Mouse (Mus musculus) hindbrain, postnatal 0 days (tissue): Measurements from ENCODE around the gene Uap1. TPM values are rescaled to one million over a fixed set of nuclear protein-coding genes. Genes with fewer than 3 reads are reported as not detected.

Source experiments
- ATAC-seq: fragments of 200-750 bp; cut with Nextera tagmentation; 2 replicates; pipeline ENCODE4 v1.8.0; 2017; ENCODE audit warnings: mild to moderate bottlenecking, moderate TSS enrichment, moderate library complexity
- DNase-seq: peaks from one replicate; pipeline ENCODE4 v3.0.0-alpha.2; 2015; ENCODE audit warnings: low spot score
- H3K27ac ChIP-seq: fragments of 300-500 bp; sonication (generic); 2 replicates; pipeline ENCODE4 v1.5.1; 2014; ENCODE audit warnings: mild to moderate bottlenecking
- H3K27me3 ChIP-seq: fragments of 300-500 bp; sonication (generic); 2 replicates; pipeline ENCODE4 v1.6.1; 2014; ENCODE audit warnings: low read length, mixed read lengths; ENCODE audit not compliant: insufficient read depth
- H3K36me3 ChIP-seq: fragments of 300-500 bp; sonication (generic); 2 replicates; pipeline ENCODE4 v1.6.1; 2014; ENCODE audit warnings: low read length, mixed read lengths; ENCODE audit not compliant: insufficient read depth
- H3K4me1 ChIP-seq: fragments of 300-500 bp; sonication (generic); 2 replicates; pipeline ENCODE4 v1.6.1; 2014; ENCODE audit warnings: antibody characterized with exemption, low read length, mixed read lengths; ENCODE audit not compliant: insufficient read depth
- H3K4me2 ChIP-seq: fragments of 300-500 bp; sonication (generic); 2 replicates; pipeline ENCODE4 v1.6.1; 2014; ENCODE audit warnings: low read depth, mild to moderate bottlenecking, low read length, moderate library complexity, mixed read lengths
- H3K4me3 ChIP-seq: fragments of 300-500 bp; sonication (generic); 2 replicates; pipeline ENCODE4 v1.5.1; 2014; ENCODE audit warnings: low read length
- H3K9ac ChIP-seq: fragments of 300-500 bp; sonication (generic); replicated peaks from 2 replicates; pipeline ENCODE4 v1.6.1; 2014; ENCODE audit warnings: mild to moderate bottlenecking, low read length, moderate library complexity, mixed read lengths
- H3K9me3 ChIP-seq: fragments of 300-500 bp; sonication (generic); 2 replicates; pipeline ENCODE4 v1.6.1; 2016; ENCODE audit warnings: low read length, mixed read lengths
- CTCF ChIP-seq: IDR thresholded peaks from 2 replicates; pipeline ENCODE4 v1.5.1; 2016; ENCODE audit warnings: antibody characterized with exemption, control low read depth, low read depth
- WGBS: fragments of 180-500 bp; shearing (Covaris S2); extraction: QIAGEN DNeasy Blood & Tissue Kit; methylation state at CpG from one replicate; pipeline ENCODE4 v1.1.7; 2014; 5-methylcytosine and 5-hydroxymethylcytosine counted together
- polyA plus RNA-seq: library from polyadenylated mRNA; unstranded; fragments of >200 nt; fragmentation: Nextera tagmentation; extraction: Ambion mirVana; gene quantifications from 2 replicates; pipeline ENCODE4 v1.2.1, GENCODE M21; 2015
- total RNA-seq: library from RNA; depleted of rRNA; stranded (reverse); fragments of >200 nt; gene quantifications from 2 replicates; pipeline ENCODE4 v1.2.3, GENCODE M21; 2014

Uap1 gene
- total and polyA plus RNA-seq, 2 experiments from 2014 or later: 38.1 to 54.7 TPM

- Histone ChIP-seq H3K4me1 (no peaks in the 10 kb centered on the region), H3K4me2 (no peak overlapping the region), H3K27me3 (no peaks in the 10 kb centered on the region), H3K4me3 (no peak overlapping the region), H3K9me3 (no peaks in the 10 kb centered on the region), H3K9ac (no peak overlapping the region), H3K36me3 (0 out of 2 replicates have a peak, but pooled peaks cover 3% of the 10 kb centered on the region), H3K27ac (no peak overlapping the region)
- 95% methylated on average over 6 of the region's 6 CpGs for WGBS
- no peak for TF ChIP-seq CTCF
- no peak for DNase-seq
- ATAC-seq: no peak
These were observed 7.0 kb downstream of the Uap1 start for GRCm38 (mm10) chr1:170167781-170168180.

- H3K4me3 ChIP-seq: no peak overlapping the region
- no peak overlapping the region for H3K4me2 ChIP-seq
- H3K27me3 ChIP-seq: no peaks in the 10 kb centered on the region
- ATAC-seq (no peak), DNase-seq (no peak)
- H3K27ac ChIP-seq: no peak overlapping the region
- 88% methylated on average over 3 of the region's 3 CpGs for WGBS
- no peaks in the 10 kb centered on the region for H3K4me1 ChIP-seq
- no peak overlapping the region for H3K9ac ChIP-seq
- H3K9me3 ChIP-seq: no peaks in the 10 kb centered on the region
- no peak for TF ChIP-seq CTCF
- peaks cover 3% of the 10 kb centered on the region; the same call in 1 of the 2 replicates for H3K36me3 ChIP-seq
These were observed 9.8 kb downstream of the Uap1 start for GRCm38 (mm10) chr1:170164913-170165312.

- Histone ChIP-seq H3K4me3 (no peak overlapping the region), H3K9me3 (no peaks in the 10 kb centered on the region), H3K36me3 (peaks cover 3% of the 10 kb centered on the region; the same call in 1 of the 2 replicates), H3K27me3 (no peaks in the 10 kb centered on the region), H3K4me1 (no peaks in the 10 kb centered on the region), H3K27ac (no peak overlapping the region), H3K9ac (no peak overlapping the region), H3K4me2 (no peak overlapping the region)
- DNase-seq: no peak
- no peak for ATAC-seq
- TF ChIP-seq CTCF: no peak
- WGBS: 80% methylated on average over 2 of the region's 2 CpGs
These were observed 10.6 kb downstream of the Uap1 start for GRCm38 (mm10) chr1:170164053-170164614.

GRCm38 (mm10) chr1:170163398-170163943, 11.3 kb downstream of the Uap1 start:
- H3K36me3 ChIP-seq: peaks cover 3% of the 10 kb centered on the region; the same call in 1 of the 2 replicates
- H3K4me1 ChIP-seq: no peaks in the 10 kb centered on the region
- no peak for TF ChIP-seq CTCF
- no peak for ATAC-seq
- no peaks in the 10 kb centered on the region for H3K9me3 ChIP-seq
- no peak overlapping the region for H3K4me2 ChIP-seq
- no peak overlapping the region for H3K27ac ChIP-seq
- H3K4me3 ChIP-seq: no peak overlapping the region
- no peaks in the 10 kb centered on the region for H3K27me3 ChIP-seq
- DNase-seq: no peak
- H3K9ac ChIP-seq: no peak overlapping the region
- WGBS: 84% methylated on average over 3 of the region's 3 CpGs

- DNase-seq: no peak
- H3K4me1 ChIP-seq: no peaks in the 10 kb centered on the region
- WGBS: 76% methylated on average over 6 of the region's 6 CpGs
- no peak overlapping the region for H3K27ac ChIP-seq
- no peak overlapping the region for H3K4me2 ChIP-seq
- H3K36me3 ChIP-seq: peaks cover 3% of the 10 kb centered on the region; the same call in 1 of the 2 replicates
- H3K9ac ChIP-seq: no peak overlapping the region
- ATAC-seq: no peak
- no peak for TF ChIP-seq CTCF
- H3K27me3 ChIP-seq: no peaks in the 10 kb centered on the region
- H3K9me3 ChIP-seq: no peaks in the 10 kb centered on the region
- no peak overlapping the region for H3K4me3 ChIP-seq
These were observed 12.9 kb downstream of the Uap1 start for GRCm38 (mm10) chr1:170161852-170162251.

GRCm38 (mm10) chr1:170160397-170160938, 14.3 kb downstream of the Uap1 start:
- no peak for TF ChIP-seq CTCF
- Histone ChIP-seq H3K4me1 (no peaks in the 10 kb centered on the region), H3K9ac (no peak overlapping the region), H3K27me3 (no peaks in the 10 kb centered on the region), H3K36me3 (peaks cover 3% of the 10 kb centered on the region; the same call in 1 of the 2 replicates), H3K4me3 (no peak overlapping the region), H3K4me2 (no peak overlapping the region), H3K9me3 (no peaks in the 10 kb centered on the region), H3K27ac (no peak overlapping the region)
- DNase-seq (no peak), ATAC-seq (no peak)
- 47% methylated on average over 3 of the region's 3 CpGs for WGBS

- ATAC-seq (0 out of 2 replicates have a peak, but pooled peaks have one; percentile 24), DNase-seq (peak; percentile 25)
- TF ChIP-seq CTCF: peak; percentile 37; the same call in 1 of the 2 replicates
- no peak overlapping the region for H3K9ac ChIP-seq
- peaks cover under 1% of the 10 kb centered on the region; the same call in 1 of the 2 replicates for H3K36me3 ChIP-seq
- H3K27ac ChIP-seq: no peak overlapping the region
- H3K4me3 ChIP-seq: no peak overlapping the region
- no peaks in the 10 kb centered on the region for H3K4me1 ChIP-seq
- H3K27me3 ChIP-seq: no peaks in the 10 kb centered on the region
- 90% methylated on average over 2 of the region's 2 CpGs for WGBS
- H3K4me2 ChIP-seq: no peak overlapping the region
- no peaks in the 10 kb centered on the region for H3K9me3 ChIP-seq
These were observed 15.1 kb downstream of the Uap1 start for GRCm38 (mm10) chr1:170159707-170160106.
